Mouse (Mus musculus) fibroblast of lung, adult 2 months (primary cell): ENCODE data around the gene Masp1.

Experiments
- DNase-seq: peaks from one replicate; pipeline ENCODE4 v3.0.0-alpha.2; 2011; ENCODE audit warnings: low read depth

Masp1 gene

DNA sequence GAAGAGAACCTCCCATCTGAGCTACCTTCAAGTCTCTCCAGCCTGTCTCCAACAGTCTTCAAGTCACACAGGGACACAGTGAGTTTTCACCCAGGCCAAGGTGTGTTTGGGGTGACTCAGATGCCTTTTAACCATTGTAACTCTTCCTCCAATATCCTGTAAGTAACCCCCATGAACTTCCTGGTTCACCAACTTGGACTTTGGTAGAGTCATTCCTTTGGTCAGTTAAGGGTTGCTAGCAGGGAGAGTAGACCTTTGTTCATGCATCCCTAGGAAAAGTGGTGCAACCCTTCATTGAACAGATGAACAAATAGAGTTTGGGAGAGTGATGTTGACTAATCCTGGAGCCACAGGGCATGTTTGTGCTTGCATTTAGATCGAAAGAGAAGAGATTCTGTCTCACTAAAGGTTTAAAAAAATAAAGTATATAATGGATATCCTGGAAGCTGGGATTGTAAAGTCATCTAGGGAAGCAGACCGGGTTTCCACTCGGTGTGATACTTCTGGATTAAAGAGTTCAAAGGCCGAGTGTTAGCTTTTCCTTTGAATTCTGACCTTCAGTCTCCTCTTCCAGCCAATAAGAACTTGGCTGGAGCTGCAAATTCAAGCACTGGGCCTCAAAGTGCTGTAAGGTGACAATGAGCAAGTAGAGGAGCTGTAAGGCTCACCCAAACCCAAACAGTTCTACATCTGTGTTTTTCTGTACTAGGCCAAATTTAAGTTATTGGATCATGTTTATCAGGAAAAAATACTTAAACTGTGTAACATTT lies 9.3 kb downstream of the Masp1 start:
- no peak for DNase-seq

DNA sequence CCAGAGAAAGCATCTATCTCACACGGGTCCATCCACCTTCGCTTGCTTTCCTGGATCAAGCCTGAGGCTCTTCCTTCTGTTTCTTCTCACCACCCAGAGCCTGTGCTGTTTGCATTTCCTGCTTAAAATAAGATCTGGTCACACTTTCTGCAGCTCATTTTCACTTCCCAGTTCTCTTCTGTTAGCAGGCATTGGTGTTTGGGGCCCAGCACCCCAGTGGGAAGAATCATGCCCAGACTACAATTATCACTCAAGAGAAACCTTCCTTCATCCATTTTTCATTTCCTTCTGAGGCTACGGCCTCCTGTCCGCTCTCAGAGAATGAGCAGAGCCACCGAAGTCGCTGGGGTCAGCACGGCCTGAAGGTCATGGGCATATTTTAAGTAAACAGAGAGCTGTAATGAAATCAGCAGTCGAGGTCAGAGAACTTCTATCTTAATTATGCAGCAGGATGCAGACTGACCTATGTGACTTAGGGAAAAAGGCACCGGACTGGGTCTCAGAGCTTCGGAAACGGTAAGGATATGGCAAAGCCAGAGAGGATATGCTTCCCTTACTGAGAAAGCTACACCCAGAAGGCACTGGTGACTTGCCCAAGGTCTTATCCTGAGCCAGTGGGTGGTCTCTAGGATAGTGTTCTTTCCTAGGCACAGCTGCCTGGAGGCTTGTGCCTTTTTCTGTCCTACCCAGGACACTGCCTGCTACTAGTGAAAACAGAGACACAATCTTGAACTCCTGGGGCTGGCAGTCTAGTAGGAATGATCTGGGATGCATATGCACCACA lies 14.5 kb downstream of the Masp1 start:
- DNase-seq, result no peak

GRCm38 (mm10) chr16:23504320-23504744 lies 16.3 kb downstream of the Masp1 start:
- DNase-seq, result no peak

DNA sequence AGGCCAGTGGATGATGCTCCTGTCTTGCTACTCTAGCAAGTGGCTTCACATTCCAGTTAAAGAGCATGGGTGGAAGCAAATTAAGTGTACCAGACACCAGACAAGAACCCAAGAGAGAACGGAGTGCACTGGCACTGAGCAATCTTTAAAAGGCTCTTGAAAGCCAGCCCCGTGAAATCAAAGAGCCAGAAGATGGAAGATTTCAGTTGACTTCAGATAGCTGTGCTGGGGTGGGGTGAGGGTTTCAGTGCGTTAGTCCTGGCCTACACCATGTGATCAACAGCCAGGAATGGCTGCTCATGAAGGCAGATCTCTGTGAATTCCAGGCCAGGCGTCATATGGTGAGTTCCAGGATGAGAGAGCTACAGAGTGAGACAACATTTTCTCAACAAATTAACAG lies 17.3 kb downstream of the Masp1 start:
- no peak for DNase-seq

GRCm38 (mm10) chr16:23502478-23502877 lies 18.1 kb downstream of the Masp1 start:
- DNase-seq, result no peak

- DNase-seq, result no peak
Measured at GRCm38 (mm10) chr16:23501288-23501687, 19.3 kb downstream of the Masp1 start.

GRCm38 (mm10) chr16:23500558-23500957 lies 20.1 kb downstream of the Masp1 start:
- DNase-seq, result no peak

GRCm38 (mm10) chr16:23498691-23499131 lies 21.9 kb downstream of the Masp1 start:
- DNase-seq, result no peak

DNA sequence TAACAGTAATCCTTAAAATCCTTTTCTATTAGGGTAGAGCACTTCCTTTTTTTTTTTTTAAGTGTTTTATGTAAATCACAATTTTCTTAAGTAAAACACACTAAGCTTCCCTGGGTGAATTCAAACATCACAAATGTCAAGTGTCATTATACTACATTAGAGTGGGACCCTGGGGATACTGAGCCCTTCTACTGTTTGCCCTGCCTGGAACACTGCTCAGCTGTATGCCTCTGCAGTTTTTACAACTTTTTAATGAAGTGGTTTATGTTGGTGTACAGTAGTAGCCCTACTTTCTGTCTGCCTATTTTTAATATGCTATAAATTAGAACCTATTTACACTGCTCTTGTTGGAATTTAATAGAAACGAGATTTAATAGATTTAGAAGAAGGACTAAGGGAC lies 22.7 kb downstream of the Masp1 start:
- no peak for DNase-seq

DNA sequence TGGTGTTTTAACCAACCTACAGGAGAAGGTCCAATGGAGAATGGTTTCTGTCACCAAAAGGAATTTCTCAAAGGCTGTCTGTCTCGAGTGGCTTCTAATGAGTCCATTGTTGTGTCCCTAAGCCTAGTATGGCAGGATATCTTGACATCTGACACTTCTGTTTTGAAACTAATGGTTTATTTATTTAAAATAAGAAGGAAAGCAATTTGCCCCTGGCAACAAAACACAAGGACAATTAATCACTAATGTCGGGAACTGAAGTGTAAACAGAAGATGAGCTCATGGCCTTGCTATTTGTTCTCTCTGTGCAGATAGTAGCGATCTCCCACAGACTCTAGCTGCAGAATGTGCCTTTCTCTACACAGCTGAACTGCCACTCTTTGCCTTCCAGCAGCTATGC lies 23.2 kb downstream of the Masp1 start:
- DNase-seq, result peak; percentile 32

GRCm38 (mm10) chr16:23496245-23496924 lies 24.2 kb downstream of the Masp1 start:
- no peak for DNase-seq

GRCm38 (mm10) chr16:23492783-23493182 lies 27.8 kb downstream of the Masp1 start:
- DNase-seq, result no peak

DNA sequence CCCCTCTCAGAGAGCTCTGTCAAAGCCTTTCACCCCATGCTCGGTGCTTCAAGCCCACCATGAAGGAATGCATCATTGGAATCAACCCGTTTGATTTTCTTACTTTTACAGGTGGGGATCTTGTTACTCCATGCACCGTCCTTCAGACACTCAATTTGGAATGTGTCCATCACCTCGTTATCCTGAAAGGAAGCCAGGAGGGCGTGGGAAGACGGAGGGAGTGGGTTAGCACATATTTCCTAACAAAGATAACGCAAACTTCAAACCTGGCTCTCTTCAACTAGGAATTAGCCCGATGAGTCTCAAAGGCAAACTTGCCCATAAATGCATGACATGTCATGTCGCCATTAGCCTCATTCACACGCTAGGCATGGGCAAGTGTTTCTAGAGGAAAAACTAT lies 37.3 kb downstream of the Masp1 start:
- DNase-seq, result no peak

- DNase-seq, result no peak
Measured at GRCm38 (mm10) chr16:23482846-23483245, 37.8 kb downstream of the Masp1 start.

DNA sequence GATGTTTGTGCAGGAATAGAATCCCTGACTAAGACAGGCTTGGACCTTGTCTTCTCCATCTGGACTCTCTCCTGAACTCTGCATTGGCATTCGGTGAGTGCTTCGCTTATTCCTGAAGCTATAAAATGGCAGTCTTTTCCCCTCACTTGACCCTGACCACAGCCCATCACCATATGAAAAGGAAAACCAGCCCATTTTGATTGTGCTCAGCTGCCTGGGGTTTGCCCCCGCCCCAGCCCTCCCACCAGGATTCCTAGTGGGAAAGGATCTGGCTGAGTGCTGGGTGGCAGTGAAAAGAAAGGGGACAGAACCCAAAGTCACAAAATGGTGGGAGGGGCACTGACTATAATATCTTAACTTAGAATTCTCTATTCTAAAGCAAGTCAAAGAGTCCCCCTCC lies 38.4 kb downstream of the Masp1 start:
- no peak for DNase-seq

DNA sequence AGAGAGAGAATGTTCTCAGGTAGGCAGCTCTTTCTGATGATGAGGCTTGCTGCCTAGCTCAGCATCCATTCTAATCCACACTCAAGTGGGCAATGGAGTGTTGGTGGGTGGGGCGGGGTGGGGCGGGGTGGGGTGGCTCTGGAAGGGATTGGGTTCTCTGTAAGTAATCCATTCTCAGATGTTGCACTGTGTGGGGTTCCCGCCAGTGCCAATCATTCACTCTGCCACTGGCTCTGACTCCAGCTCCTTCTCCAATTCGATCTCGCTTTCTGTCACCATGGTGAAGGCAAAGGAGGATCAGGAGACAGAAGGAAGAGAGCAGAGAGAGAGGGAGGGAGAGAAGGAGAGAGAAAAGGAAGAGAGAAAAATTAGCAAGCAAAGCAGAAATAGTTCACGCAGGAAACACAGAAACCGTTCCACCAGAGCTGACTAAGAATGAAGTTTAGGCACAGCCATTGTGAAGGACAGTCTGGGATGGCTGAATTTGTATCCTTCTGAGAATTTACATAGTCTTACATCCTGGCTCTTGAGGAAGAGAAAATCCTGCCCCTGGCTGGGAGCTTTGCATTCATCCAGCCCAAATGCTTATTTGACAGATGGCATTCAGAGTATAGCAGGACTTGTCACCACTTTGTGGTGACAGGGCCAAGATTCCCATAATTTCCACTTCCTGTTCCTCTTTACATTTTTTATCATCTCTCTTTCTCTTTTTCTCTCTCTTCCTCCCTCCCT lies 40.6 kb downstream of the Masp1 start:
- no peak for DNase-seq

DNA sequence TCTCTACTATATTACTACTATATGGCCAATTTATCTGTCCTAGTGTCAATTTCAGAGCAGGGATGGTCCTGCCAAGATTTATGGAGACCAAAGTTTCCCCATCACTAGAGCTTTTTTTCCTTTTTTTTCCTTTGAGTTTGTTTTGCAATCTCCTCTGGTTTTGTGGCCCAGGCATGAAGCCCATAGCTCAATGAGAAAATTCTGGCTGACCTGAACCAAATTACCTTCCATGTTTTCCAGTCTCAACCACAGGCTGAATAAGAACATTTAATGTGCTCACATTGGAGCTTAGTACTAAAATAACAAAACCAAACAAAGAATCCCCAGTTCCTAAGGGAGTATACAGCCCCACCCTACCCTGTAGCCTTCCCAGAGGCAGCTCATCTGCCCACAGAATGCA lies 44.0 kb downstream of the Masp1 start:
- DNase-seq, result peak; percentile 74

GRCm38 (mm10) chr16:23475651-23476050 lies 45.0 kb downstream of the Masp1 start:
- no peak for DNase-seq

- DNase-seq, result no peak
Measured at GRCm38 (mm10) chr16:23472046-23472445, 48.6 kb downstream of the Masp1 start.

DNA sequence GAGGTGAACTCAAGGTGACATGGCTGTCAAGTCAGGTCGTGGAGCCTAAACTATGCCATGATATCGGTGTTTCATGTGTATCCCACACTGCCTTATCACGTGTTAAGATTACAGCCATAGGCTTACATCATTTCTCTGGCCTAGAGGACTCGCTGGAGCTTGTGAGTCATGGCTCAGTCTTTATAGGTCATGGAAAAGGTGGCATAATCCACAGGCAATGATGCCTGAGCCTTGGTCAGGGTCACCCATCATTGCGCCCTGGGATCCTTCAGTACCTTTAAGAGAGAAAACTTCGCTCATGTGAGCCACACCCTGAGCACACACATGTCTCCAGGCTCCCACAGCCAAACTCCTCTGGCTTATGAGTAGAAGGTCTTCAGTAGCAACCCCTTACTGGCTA lies 49.1 kb downstream of the Masp1 start:
- no peak for DNase-seq

DNA sequence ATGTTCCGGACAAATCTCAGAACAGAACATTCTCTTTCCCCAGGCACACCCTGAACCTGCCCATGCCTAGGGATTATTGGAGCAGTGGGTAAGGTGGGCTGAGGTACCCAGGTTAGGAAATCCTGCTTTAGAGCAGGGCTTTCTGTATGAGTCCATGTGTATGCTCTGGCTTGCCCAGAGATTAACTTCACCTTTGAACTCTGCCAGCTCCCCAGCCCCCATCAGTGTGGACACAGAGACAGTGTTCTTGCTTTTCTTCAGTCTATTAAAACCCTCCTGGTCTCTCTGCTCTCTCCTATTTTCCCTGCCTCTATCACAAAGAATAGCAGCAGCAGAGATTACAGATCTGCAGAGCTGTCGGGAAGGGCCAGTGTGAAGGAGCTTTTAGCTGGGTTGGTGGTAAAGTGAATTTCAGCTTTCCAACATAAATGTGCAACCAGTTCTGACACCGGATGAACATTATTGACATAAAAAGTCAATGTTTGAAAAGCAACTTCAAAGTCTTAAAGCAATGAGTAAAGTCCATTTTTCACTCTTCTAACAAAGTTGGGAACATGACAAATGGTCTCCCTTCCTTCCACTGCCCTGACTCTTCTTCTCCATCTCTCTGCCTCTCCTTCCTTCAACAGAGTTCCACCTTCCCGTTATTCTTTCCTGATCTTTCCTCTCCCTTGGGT lies 56.8 kb downstream of the Masp1 start:
- no peak for DNase-seq
